Mouse (Mus musculus): ENCODE results near the gene Lrrc1.
A peak's percentile ranks its signal among the peaks of the same experiment; 100 is the strongest.

Lrrc1 gene

DNA sequence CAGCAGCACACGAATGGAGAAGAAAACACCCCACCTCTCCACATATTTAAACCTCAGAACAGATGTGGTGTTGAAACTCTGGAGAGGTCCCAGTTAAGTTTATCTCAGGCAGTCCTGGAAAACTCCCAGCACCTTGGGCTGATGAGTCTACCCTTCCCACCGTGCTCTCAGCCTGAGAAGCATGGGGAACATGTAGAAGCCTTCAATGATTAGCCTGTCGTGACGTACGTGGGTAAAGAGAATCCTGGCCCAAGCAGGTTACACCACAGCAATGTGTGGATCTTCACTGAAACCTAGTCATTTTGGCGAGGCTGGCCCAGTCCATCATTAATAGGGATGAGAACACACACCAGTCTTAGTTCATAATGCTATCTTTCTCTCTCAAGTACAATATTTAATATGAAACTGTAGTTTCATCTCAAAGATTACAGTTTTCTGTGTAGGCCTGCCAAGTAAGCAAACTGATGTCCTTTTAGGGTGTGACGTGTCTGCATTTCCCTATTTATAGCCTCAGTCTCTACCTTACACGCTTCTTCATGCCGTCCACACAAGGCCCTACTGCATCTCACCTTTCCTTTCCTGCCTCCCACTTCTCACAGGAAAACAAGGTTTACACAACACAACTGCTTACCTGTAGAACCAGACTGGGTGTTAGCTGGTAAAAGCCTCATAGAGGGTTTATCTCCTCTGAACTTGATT lies 125.0 kb downstream of the Lrrc1 start:
- no peak for DNase-seq

DNA sequence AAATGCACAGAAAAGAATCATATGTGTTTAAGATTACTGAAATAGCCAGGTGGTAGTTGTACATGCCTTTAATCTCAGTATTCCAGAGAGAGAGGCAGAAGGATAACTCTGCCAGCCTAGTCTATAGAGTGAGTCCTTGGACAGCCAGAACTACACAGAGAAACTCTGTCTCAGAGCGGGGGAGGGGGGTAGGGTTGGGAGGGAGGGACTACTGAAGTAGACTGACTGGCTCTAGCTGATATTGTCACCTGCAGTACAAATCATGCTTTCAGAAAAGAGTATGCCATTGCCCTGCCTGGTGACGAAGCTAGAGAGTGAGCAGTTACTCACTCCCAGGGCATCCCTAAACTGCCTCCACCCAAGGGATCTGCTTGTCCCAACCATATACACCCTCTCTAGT lies 125.9 kb downstream of the Lrrc1 start:
- no peak for DNase-seq

DNA sequence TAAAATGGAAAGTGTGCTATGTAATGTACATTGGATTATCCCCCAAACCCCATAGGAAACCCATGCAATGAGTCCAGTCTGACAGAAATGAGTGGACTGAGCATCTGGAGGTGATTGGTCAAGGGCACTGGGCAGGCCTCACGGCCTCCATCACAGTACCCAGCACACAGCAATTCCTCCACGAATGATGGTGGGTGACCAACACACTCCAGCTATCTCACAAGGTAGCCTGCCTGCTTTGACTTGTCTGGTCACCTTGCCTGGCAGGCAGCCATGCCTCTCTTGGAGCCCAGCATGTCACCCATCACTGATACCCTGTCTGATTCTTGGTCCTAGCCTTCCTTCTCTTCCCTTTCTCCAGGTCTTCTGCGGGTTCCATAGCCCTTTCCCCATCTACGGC lies 128.2 kb downstream of the Lrrc1 start:
- DNase-seq, result no peak

DNA sequence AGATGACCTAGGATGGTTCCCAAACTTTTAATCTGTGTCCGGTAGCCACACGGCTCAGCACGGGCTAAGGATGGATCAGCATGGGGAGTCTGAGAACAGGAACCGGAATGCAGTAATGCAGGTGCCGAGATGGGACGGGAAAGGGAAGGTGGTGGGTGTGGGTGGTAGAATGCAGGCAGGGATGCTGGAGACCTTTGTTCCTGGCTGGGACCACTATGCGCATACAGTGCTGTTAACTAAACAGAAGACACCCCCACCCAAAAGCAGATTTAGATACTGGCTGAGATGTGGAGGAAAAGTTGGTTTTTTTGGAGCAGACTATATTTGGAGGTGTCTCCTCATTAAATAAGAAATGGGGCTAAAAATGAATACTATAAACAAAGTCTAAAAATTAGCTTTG lies 128.7 kb downstream of the Lrrc1 start:
- DNase-seq, result no peak

DNA sequence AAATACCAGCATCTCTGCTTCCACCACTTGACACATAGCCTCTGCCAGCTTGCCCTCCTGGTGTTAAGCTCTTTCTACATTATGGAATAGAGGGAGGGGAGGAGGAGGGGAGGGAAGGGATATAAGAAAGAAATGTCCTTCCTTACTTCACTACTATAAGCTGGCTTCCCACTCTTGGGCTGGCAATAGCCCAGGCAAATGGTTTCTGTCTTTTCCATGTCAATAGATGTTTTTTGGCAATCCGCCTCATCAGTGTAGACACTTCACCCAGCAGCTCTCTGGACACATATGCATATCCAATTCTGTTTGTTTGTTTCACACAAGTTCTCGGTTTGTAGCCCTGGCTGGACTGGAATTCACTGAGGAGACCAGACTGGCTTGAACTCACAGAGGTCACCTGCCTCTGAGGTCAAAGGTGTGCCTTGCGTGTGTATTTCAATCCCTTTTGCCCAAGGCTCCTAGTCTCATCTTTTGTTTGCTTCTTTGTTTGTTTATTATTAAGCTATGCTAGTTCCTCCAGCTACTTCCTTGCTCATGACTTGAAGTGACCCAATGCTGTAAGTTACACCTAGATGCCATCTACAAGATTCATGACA lies 132.7 kb downstream of the Lrrc1 start:
- no peak for DNase-seq

DNA sequence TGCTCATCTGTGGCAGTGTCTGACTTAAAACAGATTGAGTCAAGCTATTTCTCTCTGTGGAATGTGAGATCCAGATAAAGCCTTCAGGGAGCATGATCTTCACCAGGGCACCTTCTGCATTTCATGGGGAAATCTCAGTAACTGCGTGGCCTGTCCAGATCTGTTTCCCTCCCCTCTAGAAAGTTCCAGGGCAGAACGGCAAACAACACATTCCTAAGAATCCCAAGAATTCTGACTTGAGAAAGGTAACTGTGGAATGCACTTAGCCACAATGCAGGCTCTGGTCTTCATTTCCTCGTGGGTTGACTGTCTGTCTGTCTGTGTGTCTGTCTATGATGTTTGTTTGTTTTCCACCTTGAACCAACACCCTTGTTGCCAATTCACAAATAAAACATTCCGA lies 133.7 kb downstream of the Lrrc1 start:
- DNase-seq, result no peak

DNA sequence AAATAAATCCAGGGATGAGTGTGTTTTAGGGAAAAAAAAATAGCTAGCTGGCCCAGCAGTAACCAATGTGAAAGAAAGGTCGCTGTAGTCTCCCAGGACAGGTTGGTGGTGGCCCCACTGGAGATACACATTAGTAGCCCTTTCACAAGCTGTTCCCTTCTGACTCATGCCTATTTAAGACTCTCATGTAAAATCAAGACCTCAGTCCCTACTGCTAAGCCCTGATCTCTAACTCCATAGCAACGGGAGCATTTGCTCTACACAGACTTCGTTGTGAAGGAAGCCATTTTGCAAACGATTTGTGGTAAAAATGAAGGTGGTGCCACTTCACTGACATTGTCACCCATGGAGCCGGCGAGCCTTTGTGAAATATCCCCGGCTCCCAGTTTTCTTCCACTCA lies 134.1 kb downstream of the Lrrc1 start:
- no peak for DNase-seq

DNA sequence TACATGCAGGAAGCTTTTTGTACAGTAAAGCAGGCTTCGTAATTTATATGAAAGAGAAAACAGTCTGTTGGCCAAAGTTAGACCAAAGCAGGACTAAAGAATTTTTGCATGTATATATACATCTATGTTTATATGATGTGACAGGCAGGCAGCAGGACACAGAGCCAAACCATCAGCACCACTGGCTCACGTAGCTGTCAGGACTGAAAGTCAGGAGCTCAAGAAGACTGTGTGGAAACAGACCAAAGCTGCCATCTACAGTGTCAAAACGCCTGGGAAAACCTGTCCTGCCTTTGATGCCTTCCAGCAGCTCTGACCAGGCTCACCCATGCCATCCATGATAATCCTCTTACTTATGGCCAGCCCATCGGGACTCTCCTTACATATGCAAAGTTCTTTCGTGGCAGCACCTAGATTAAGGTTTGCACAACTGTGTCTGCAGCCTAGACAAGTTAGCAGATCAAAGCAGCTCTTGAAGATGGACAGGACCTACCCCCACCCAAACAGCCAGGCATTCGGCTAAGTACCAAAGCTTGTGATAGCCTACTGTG lies 136.5 kb downstream of the Lrrc1 start:
- no peak for DNase-seq

DNA sequence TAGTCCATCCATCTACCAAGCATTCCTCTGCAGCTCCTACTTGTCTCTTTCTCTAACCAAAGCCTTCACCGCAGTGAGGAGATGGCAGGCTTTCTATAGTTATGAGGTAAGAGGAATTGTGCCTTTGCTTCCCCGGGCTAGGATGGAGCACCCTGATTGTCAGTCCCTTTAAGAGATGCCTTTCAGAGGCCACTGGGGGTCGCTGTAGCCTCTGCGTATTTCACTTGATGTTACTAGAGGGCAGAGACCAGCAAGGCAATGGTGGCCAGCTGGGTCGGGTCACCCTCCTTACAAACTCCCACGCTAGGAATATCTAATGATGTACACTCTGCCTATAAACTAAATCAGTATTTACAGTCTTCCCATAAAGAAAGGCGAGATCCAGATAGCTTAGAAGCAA lies 137.8 kb downstream of the Lrrc1 start:
- peak; percentile 71 for DNase-seq

DNA sequence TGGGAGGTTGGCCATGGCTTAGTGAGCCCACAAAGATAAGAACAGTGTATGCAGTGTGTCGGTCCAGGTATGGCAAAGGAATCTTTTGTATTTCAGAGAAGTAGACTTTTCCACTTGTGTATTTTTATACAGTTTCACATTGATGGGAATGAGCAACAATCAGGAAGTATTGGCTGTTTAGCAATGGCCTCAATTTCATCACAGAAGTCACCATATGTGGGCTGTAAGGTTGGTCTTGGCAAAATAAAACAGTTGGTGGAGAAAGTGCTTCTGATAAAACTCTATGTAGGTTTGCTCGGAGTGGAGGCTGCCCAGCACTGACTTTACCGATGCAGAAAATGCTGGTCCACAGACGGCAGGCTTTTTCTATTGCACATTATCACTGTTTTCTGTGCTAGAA lies 140.2 kb downstream of the Lrrc1 start:
- no peak for DNase-seq

DNA sequence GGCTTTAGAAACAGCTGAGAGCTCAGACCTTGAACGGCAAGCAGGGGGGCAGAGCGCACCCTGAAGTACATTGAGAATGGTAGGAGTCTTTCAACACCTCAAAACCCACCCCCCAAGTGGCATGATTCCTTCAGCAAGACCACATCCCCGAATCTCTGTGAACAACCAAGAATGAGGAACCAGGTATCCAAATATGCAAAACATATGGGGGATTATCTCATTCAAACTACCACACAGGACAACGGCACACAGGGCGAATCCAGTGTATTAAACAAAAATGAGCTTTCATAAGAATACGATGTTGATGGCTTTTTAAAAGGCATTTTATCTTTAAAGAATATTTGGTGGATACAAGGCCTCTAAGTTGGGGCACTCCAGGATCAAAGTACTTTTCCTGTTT lies 140.7 kb downstream of the Lrrc1 start:
- no peak for DNase-seq

DNA sequence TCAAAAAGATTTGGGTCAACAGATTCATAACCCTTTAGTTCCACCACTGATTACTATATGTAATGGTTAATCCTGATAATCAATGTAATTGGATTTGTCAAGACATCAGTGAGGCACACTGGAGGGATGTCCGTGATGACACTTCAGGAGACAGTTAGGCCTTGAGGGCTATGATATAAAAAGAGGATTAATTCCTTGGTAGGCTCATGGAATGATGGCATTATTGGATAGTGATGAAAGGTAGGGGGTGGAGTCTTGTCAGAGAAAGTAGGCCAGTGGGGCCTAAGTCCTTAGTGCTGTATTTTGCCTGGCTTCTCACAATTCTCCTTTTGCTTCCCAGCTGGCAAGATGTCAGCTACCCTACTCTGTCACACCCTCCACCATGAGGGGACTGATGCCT lies 141.7 kb downstream of the Lrrc1 start:
- no peak for DNase-seq

DNA sequence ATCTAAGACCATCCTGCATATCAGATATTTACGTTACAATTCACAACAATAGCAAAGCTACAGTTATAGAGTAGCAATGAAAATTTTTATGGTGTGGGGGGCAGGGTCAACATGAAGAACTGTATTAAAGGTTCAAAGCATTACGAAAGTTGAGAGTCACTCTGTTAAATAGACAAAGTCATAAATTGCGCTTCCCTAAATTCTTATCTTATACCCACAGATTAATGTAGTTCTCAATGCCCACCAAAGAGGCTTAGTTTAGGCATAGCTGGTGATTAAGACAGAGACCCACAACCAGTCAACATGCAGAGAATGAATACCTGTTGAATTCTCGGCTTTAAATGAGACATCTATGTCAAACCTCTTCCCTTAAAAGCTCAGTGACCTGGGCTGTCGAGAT lies 144.9 kb downstream of the Lrrc1 start:
- no peak for DNase-seq

DNA sequence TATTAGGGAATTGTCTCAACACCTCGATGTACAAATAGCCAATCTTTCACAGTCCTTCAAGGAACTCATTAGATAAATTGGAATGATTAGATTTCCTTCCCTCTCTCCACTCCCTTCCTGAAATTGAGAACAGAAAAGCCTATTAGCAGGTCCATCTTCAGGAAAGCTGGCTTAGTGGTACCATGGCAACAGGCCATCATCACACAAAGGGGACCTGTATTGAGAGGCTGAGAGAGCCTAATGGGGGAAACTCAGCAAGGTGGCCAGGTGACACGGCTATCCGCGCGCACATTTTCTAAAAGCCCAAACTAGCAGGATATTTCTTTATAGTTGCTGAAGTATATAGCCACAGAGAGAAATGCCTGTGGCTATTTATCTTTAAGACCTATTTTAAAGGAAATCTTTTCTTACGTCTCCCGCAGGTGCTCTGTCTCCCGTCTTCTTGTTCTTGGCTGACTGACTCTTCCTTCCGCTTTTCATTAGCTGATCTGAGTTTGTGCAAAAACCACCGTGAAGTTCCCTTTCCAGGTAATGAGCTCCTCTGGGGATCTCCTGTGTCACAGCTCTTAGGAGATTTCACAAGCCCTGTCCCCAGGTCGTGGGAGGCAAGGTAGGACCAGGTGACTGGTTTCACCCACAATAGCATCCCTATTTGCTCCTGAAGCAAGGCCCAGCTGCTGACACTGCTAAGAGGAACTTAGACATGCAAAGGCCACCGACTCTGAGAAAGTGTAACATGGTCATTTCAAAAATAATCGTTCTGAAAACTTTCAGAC lies 145.6 kb downstream of the Lrrc1 start:
- peak; percentile 21 for DNase-seq

DNA sequence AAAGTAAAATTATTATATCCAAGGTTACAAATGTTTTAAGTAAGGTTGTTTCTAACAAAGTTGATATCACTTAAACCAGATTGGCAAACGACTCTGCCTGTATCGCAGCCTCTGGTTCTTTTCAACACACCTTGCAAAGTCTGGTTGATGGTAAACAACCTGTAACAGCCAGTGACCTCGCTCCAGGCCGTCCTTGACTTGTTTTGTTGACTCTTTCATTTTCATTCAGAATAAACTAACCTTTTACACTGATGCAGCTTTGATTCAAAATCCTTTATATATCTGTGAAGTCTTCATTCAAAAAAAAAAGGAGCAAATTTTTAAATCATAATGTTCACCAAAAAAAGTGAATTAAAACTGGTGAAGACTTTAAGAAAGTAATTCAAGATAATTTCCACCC lies 147.6 kb downstream of the Lrrc1 start:
- no peak for DNase-seq

DNA sequence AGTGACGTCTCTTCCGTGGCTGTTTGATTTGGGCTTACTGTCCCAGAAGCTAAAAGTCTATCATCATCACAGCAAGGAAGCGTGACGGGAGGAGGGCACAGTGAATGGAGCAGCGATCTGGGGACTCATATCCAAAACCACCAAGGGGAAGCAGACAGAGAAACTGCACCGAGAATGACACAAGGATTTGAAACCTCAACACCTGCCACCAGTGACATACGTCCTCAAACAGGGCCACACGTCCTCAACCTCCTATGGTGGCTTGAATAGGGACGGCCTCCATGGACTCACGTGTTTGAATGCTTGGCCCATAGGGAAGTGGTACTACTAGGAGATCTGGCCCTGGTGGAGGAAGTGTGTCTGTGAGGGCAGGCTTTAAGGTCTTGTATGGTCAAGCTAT lies 153.4 kb downstream of the Lrrc1 start:
- no peak for DNase-seq

DNA sequence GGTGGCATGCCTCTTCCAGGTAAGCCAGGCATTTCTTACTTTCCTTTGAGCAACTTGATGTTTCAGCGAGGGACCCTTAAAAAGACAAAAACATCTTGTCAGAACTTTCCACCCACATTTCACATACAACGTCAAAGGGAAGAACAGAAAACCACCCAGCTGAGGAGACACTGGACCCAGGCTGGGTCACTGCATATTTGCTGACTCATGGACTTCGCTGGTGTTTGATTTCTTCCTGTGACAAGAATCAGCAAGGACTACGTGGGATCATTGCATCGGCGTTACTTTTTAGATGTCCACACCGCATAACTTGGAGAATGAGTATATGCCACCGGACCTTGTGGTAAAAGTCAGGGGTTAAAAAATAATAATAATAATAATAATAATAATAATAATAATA lies 155.7 kb downstream of the Lrrc1 start:
- no peak for DNase-seq

DNA sequence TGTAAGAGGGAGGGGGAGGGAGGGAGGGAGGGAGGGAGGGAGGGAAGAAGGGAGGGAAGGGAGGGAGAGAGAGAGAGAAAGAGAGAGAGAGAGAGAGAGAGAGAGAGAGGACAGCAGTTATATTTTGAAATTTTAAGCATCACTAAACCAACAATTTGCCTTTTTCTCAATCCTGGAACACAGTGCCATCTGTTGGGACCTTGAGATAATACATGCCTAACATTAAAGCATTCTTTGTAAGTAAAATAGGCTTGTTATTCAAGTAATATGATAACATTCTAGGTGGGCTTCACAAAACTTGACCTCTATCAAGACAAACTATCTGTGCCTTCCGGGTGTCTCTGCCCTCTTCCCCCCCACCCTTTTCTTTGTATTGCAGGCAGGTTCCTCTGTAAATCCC lies 157.9 kb downstream of the Lrrc1 start:
- peak; percentile 40 for DNase-seq

DNA sequence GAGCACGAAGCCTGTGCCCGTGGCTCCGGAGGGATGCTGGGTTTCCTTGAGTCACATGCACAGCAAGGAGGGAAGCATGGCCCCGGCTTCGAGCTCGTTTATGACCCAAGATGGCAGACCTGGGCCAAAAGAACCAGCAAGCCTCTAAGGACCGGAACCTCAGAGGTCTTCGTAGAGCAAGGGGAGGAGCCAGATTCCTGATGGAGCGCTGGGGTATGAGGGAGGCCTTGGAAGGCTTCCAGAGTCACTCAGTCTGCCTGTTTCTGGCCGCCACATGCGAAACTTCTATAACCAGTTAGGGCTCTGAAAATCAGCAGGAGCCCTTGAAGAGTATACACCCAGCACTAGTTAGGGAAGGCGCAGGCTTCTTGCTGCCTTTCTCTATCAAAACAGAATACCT lies 159.1 kb downstream of the Lrrc1 start:
- no peak for DNase-seq

DNA sequence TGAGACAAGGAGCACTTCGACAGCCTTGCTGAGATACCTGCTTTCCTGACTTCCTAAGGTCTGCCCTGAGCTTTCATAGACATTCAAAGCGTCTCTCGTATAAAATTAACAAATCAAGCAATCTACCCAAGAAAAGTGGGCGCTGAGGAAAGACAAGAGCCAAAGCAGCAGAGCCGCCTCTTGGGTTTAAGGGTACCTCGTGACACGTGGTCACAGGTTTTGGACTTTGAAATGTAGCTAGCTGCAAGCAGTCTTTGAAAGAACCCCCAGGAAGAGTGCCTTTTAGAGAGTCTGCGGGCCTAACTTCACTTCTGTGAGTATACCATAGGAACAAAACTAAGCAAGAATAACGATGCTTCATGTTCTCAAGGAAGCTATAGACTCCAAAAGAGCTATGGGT lies 160.0 kb downstream of the Lrrc1 start:
- no peak for DNase-seq

DNA sequence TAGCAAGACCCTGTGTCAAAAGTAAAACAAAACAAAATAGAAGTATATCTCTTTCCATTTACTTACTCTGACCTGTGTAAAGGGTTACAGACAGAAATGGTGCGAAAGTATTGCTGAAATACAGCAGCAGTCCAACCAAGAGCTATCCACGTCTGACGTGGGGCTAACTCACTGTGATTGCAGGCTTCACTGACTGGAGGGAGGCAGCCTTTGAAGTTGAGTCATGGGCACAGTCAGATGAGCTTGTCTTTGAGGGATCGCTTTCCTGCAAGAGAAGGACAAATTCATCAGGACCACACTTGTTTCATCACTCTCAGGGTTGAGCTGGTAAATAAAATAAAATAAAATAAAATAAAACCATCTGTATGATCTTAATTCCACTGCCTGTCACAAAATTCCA lies 160.7 kb downstream of the Lrrc1 start:
- DNase-seq, result no peak

DNA sequence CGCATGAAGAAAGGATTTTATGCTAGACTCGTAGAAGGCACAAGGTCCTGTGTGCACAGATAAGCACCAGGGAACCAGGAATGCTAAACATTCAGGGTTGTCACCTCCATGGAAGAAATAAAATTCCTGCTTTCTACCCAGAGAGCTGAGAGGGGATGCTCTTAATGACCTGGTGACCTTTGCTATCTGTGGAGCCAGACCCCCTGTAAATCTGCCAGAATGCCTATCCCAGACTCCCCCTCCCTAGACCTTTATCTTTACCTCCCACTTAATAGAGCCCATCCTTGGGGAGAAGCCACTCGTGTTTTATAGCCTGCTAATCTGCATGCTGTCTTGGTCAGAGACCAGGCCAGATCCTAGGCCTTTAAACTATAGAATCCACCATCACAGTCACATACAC lies 162.2 kb downstream of the Lrrc1 start:
- no peak for DNase-seq

DNA sequence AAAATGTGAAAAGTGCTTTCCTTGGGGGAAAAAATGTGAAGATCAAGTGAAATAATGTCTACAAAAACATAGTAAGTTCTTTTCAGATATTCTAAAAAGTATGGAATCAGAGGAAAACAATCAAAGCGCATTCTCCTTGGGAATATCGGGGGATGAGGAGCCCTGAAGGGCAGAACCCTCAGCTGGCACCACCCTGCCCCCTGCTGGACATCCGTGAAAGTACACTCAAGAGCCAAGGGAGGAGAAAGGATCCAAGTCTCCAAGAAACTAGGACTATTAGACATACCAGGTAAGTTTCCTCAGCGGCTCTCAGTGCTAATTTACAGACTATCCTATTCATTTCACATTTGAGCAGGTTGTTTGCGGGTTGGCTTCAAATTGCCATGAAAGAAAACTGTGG lies 163.1 kb downstream of the Lrrc1 start:
- DNase-seq, result peak; percentile 73

Measured in embryo, embryonic 11 days (tissue).